Mouse (Mus musculus): Measurements from ENCODE around the gene Fbxo28.

GRCm38 (mm10) chr1:182275109-182275508 is 66.3 kb downstream of the Fbxo28 start:
- no peak for TF ChIP-seq CTCF (IDR thresholded peaks at IDR 0.05; ENCODE audit: extremely low read depth, insufficient read depth, insufficient read length, insufficient replicate concordance)
- TF ChIP-seq POLR2A (IDR thresholded peaks at IDR 0.05; ENCODE audit: low read depth, low read length): no peak
